Mouse (Mus musculus) layer of hippocampus, postnatal 10 days (tissue): ENCODE data around the gene Btbd6. TPM values are rescaled to one million over a fixed set of nuclear protein-coding genes. Genes with fewer than 3 reads are reported as not detected.

Experiments used
- DNase-seq, 2 experiments: peaks; one replicate each; pipeline ENCODE4 v3.0.0; 2021; ENCODE audit warnings: low spot score in 2 of 2
- long read RNA-seq: library from polyadenylated mRNA; stranded (forward); transcript quantifications from one replicate; pipeline ENCODE4 v2.0.0, GENCODE M21; 2023
- total RNA-seq, 2 experiments: library from RNA; stranded (reverse); gene quantifications; 2 replicates each; pipeline ENCODE4 v1.2.3; 2021

The Btbd6 gene
- total RNA-seq, result 10 to 100 TPM; 52.1 to 57.5 TPM
- long read RNA-seq, transcript Btbd6-208 (3 exons, 691 nt), result minor isoform, 7 of 53 reads
- long read RNA-seq, transcript Btbd6-204 (4 exons, 2,085 nt), result major isoform, 16 of 53 reads
- long read RNA-seq, transcript Btbd6-203 (3 exons, 832 nt), result minor isoform, 7 of 53 reads
- long read RNA-seq, partial matches to known transcripts, result 5 of 53 reads
- long read RNA-seq, other reads (novel, unspliced or antisense), result 12 of 53 reads

DNA sequence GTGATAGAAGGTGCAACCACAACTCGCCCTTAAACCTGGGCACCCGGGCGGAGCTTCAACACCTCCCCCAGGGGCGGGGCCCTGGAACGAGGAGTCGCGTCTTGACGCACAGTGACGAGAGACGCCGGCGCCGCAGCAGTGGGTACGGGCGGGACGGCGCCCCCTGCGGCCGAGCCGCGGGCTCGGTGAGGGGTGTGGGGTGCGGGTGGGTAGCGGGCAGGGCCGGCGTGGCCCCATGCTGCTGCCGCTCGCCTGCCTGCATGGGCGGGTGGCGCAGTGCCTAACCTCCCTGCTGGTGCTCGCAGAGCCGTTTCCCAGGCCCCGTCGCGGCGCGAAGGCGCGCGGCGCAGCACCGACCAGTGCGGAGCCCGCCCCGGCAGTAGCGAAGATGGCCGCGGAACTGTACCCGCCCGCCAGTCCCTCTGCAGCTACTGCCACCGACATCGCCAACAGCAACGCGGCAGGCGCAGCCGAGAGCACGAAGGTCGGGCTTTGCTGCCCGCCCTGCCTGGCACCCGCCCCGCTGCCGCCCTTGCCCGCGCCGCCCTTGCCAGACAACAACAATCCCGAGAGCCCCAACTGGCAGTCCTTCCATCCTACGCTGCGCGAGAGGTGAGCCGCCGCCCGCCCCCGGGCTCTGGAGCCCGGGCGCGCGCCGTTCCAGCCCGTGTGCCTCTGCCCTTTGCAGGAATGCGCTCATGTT, at the start of gene Btbd6:
Gene Btbd6, plus strand, starts transcription at position 112 of the 703 bp plus-strand sequence.
- DNase-seq, result peak; percentile 86 to 90

DNA sequence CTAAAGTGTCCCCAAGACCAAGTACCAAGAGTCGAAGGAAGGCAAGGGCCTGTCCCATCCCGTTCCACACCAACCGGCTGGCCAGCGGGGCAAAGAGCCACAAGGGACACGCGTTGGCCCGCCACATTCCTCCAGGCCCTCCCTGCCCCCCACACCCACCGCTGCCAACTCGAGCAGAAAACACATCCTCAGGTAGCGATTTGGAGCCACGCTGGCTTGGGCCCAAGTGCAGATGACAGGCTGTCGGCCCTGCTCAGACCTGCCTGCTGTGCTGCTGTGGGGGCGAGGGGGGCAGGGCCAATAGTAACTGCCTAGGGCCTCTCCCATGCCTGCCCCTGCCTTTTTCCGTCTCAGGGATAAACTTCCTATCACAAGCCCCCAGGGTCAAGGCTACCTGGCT, 49.0 kb upstream of the Btbd6 start:
- no peak for DNase-seq

DNA sequence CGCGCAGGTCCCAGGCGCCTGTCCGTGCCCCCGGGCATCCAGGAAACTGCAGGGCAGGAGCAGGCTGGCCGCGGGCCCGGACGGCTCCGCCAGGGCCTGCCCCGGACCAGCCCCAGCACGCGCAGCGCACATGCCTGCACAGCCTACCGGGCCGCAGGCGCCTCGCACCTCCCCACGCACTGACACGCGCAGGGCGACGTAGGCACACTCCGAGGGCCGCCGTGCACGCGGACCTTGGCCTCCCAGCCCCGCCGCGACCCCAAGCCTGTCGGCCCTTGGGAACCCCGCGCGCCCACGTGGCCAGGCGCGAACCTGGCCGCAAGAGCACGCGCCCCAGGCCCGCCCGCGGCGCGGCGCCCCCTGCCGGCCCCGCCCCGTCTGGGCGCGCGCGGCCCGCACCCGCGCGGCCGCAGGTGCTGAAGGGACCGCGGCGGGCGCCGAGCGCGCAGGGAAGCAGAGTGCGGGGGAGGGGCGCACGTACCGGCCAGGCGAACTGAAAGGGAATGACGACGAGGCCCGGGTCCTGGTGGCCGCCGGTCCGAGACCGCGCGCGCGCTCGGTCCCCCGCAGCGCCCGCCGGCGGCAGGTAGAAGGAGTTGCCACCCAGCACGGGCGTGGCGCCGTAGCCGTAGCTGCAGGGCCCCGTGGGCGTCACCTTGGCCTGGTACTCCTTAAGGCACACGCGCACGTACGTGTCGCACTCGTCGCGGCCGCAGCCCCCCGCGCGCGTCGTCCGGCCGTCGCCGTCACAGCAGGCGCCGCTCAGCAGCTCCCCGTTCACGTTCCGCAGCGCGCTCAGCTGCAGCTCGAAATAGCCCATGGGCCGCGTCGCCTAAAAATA, 47.7 kb upstream of the Btbd6 start:
- DNase-seq, result peak; percentile 53 to 65

DNA sequence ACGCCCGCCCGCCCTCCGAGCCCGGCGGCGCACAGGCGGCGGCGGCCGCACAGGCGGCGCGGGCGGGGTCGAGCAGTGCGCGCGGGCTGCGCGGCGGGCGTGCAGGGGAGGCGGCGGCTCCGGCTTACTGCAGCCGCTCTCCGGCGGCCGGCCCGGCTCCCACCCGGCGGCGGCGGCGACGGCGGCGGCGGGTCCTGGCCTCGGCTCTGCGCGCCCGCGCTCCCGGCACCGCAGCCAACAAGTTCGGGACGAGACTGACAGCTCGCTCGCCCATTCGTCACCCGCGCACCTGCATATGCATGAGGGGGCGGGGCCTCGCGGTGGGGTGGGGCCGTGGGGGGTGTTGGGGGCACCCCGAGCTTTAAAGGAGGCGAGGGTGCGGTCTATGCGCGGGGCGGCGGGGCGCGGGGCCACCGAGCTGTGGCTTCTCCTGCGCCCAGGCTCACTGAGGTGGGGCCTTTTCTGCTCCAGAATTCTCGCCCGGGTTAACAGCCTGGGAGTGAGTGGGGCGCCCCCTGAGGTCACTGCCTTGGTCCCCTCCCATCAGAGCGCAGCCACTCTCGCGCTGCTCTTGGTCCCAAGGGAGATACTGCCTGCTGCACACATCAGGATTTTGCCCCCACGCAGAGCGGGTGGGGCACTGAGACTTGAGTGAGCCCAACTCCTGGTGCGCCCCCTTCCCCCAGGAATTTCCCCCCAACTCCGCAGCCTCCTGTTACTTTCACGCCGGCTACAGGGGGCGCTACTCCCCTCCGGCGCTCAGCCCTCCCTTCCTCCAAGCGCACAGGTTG, 46.5 kb upstream of the Btbd6 start, which contains the start of gene Jag2:
Gene Jag2, minus strand, starts transcription at position 215 of the 791 bp plus-strand sequence.
- DNase-seq, result peak; percentile 68 to 78

- DNase-seq, result no peak
Observed at GRCm38 (mm10) chr12:112932647-112933046, 43.6 kb upstream of the Btbd6 start.

DNA sequence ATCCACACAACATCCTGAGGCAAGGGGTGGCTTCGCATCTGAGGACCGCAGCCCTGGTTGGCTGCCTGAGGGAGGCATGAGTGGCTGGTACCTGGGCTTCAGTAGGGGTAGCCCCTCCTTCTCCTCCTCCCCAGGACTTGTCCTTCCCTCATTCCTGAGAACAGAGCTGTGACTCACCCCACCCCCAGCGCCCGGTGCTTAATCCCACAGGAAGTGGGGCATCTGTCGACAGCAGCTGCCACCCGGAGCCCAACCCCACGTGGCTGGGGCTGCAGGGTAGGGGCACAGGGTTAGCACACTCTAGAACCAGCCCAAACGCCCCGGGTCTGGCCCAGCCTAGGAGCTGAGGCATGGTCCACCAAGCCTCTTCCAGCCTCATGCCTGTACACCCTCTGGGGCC, 38.4 kb upstream of the Btbd6 start:
- DNase-seq, result no peak

GRCm38 (mm10) chr12:112938366-112938765, 37.9 kb upstream of the Btbd6 start:
- DNase-seq, result no peak

- no peak for DNase-seq
Observed at GRCm38 (mm10) chr12:112938873-112939565, 37.3 kb upstream of the Btbd6 start.

DNA sequence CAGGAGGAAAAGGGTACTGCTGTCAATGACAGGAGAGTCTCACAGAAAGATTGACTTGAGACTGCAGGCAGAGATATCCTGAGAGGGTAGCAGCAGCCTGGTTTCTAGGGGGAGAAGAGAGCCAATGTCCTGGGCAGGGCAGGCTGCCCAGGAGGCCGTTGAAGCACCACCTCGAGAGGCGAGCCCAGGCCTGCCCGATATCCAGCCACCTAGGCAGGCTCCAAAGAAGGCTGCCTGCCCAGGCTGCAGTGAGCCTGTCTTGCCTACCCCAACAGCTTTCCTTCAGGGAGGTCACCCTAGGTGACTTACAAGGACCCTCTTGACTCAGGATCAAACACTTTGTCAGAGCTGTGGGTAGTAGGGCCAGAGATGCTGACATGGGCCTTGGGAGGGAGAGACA, 36.0 kb upstream of the Btbd6 start:
- no peak for DNase-seq

DNA sequence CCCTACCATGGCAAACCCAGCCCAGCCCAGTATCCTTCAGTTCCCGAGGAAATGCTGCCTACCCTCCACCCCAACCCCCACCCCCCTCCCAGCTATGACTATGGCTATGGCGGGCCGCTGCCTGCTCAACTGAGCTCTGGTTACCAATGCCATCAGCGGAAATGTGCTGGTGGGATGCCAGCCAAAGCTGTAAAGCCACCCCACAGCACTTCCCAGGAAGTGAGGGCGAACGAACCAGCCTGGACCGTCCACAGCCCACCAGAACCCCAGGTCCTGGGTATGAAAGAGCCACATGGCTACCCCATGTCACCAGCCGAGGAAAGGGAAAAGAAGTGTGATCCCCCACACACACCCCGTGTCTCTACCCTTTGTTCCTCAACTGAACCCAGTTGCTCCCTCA, 35.6 kb upstream of the Btbd6 start:
- no peak for DNase-seq

DNA sequence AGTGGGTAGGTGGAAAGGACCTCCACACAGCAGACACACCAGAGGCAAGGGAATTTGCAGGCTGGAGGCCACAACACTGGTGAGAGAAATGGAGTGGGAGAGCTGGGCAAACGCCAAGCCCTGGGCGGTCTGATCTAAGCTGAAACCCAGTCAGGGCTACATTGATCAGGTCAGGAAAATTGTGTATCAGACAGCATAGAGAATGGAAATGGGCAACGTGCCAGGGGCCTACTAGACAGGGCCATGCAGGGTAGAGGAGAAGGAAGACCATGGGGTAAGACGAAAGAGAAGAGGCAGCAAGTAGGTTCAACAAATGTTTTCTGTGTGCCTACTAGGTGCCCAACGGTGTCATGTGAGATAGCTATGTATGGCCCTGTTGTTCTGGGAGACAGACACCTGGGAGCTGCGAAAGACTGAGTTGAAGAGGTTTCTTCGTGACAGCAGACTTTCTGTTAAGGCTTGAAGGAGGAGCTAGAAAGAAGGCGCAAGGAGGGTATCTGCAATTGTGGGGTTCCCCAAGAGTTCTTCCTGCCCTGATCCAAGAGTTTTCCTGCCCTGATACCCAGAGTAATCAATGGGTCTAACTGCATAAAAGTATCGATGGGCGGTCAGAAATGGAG, 35.0 kb upstream of the Btbd6 start:
- DNase-seq, result peak in 1 of 2 experiments; percentile 62

- DNase-seq, result peak; percentile 70 to 77
Observed at GRCm38 (mm10) chr12:112941776-112942713, 34.2 kb upstream of the Btbd6 start, which contains the start of gene Nudt14. Gene Nudt14 (minus strand): TSS chr12:112942124.

- no peak for DNase-seq
Observed at GRCm38 (mm10) chr12:112943669-112944068, 32.6 kb upstream of the Btbd6 start.

GRCm38 (mm10) chr12:112947307-112947706, 29.0 kb upstream of the Btbd6 start:
- DNase-seq, result no peak

GRCm38 (mm10) chr12:112950040-112950760, 26.1 kb upstream of the Btbd6 start:
- DNase-seq, result peak; percentile 87 to 93

GRCm38 (mm10) chr12:112950761-112951129, 25.5 kb upstream of the Btbd6 start:
- no peak for DNase-seq

DNA sequence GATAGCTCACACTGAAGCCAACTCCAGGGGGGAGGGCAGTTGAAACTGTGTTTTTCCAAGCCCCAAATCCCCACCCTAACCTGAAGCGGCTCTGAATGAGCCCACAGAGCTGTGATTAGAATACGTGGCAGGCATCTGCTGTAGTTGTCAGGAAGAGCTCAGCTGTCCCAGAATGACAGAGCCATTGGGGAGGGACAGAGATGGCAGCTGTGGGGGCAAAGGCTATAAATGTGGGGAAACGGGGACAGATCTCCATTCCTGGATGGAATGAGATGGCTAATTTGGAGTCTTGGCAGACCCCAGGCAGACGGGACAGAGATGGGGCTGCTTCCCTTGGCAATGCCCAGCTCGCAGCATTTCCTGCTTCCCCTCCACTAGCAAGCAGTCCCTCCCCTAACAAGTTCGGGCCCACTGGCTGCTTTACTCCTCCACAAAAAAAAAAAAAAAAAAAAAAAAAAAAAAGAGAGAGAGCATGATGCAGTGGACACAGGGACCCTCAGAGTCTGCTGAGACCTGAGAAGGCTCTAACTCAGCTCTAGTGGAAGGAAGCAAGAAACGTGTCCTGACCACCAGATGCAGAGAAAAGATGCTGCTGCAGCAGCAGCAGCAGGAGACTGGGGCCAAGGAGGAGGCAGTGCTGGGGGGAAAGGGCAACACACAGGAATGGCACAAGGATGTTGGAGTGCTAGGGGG, 25.0 kb upstream of the Btbd6 start:
- DNase-seq, result no peak

GRCm38 (mm10) chr12:112952433-112952832, 23.8 kb upstream of the Btbd6 start:
- DNase-seq, result no peak
